Mouse (Mus musculus) liver, postnatal 0 days (tissue): ENCODE data around the gene Cnih2.

Experiments
- CTCF ChIP-seq: sonication (generic); IDR thresholded peaks from 2 replicates; pipeline ENCODE4 v1.5.1; 2016; ENCODE audit warnings: antibody characterized with exemption, low read depth
- EP300 ChIP-seq: IDR thresholded peaks from 2 replicates; pipeline ENCODE4 v1.6.1; 2016; ENCODE audit warnings: antibody characterized with exemption, low read depth, mild to moderate bottlenecking

GRCm38 (mm10) chr19:5083961-5084833, 14.1 kb downstream of the Cnih2 start:
- TF ChIP-seq EP300 (no peak), CTCF (no peak)
